Mouse (Mus musculus) lung, adult 2 months (tissue): ENCODE data around the gene Fnbp1l.

Experiments used
- CTCF ChIP-seq: fragments of 200-500 bp; IDR thresholded peaks from 2 replicates; pipeline ENCODE4 v1.5.1; 2011; ENCODE audit warnings: mild to moderate bottlenecking, low read length, control low read depth; ENCODE audit not compliant: insufficient read depth
- POLR2A ChIP-seq: fragments of 200-500 bp; IDR thresholded peaks from 2 replicates; pipeline ENCODE4 v1.6.1; 2011; ENCODE audit warnings: low read depth, mild to moderate bottlenecking, control low read depth, low read length, borderline replicate concordance; ENCODE audit errors: extremely low read depth

DNA sequence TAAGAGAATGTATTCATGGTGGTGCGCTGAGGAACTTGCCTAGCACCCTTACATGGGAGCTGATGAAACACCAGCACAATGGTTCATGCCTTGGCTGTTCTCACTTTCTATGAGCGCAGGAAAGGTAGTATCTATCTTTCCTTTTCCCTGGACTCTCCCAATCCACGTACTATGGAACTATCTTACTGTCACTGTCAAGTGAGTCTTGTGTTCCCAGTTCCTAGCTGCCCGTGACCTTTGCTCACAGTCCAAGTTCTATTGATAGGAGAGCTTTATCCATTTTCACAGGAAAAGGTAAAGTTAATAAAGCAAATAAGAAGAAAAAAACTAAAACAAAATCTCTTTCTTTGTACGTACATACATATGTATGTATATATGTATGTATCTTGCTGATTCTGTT lies 28.7 kb downstream of the Fnbp1l start:
- no peak for TF ChIP-seq POLR2A
- no peak for TF ChIP-seq CTCF
